Comparison of ENCODE assay signal across 9 mouse cellular contexts in the genomic region with DNA sequence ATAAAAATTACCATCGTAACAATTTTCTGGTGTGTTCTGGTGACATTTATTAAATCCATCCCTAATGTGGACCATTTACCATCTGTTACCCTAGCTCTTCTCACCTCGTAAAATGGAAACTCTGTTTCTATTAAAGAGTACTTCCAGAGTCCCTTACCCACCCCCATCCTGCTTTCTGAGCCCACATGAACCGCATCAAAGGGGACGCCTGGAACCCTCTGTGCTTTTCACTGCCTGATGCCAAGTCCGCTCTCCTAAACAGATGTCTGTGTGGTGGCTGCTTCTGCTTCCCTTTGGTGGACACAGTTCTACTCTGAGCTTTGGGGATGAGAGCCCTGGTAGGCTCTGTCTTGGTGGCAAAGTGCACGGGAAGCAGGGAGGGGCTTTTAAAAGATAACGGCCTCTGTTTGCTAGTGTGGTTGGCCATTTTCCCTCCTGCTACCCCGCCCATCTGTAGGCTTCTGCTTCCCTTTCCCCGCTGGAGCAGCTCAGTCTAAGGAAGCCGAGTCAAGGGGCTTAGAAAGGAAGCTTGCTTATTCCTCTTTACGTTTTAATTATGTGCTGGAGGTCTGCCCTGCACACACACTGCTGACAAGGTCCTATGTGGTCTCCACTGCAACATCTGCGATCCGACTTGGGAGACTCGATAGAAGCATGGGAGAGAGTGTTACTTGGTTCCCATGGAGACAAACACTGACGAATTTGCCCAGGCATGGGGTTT. TPM values are rescaled to one million over a fixed set of nuclear protein-coding genes. Genes with fewer than 3 reads are reported as not detected.
DNase-seq lines count a peak whose midpoint lies in the region; ATAC-seq lines count a peak whose summit lies in the region.
"Had no signal": no experiment of that assay in that cellular context is flagged by ENCODE, and none has a peak within 500 bp of the region (broad histone marks: within the 10 kb centered on the region; RNA-seq: fewer than 3 reads in every experiment).

No protein-coding gene starts in this region.

- no peak overlapping the region for H3K4me2 ChIP-seq in forebrain, embryonic 13.5 days
- H3K4me2 ChIP-seq in limb, embryonic 12.5 days, result peak overlapping the region; percentile 52
- H3K4me2 ChIP-seq in stomach, embryonic 14.5 days (replicated peaks; ENCODE audit: low read depth, low read length), result no peak overlapping the region

- no peak overlapping the region for H3K27ac ChIP-seq in forebrain, embryonic 13.5 days
- H3K27ac ChIP-seq in forebrain, embryonic 10.5 days, result no peak overlapping the region
- peak overlapping the region; percentile 87 for H3K27ac ChIP-seq in limb, embryonic 12.5 days
- no peak overlapping the region; the same call in 1 of the 2 replicates for H3K27ac ChIP-seq in stomach, embryonic 14.5 days (ENCODE audit: low read length)

- no peak for DNase-seq in forebrain, embryonic 10.5 days (ENCODE audit: extremely low spot score, low spot score)
- peak; percentile 42 to 58 for DNase-seq in right cerebral cortex, postnatal 10 days (ENCODE audit: low spot score in 2 of 2)
- no peak for DNase-seq in right cerebral cortex, adult 18-20 months
- DNase-seq in MN1 (ENCODE audit: low spot score), result no peak
- no peak for DNase-seq in cerebellum, postnatal 25 days
- DNase-seq: cerebellum, adult 2 months had no signal

- peak; percentile 53 for ATAC-seq in forebrain, embryonic 13.5 days
- peak; percentile 81 for ATAC-seq in limb, embryonic 12.5 days (ENCODE audit: insufficient number of reproducible peaks, insufficient read depth, low FRiP score, low TSS enrichment, low read depth)
- 0 out of 2 replicates have a peak, but pooled peaks have one; percentile 2 for ATAC-seq in stomach, embryonic 14.5 days (ENCODE audit: insufficient number of reproducible peaks, insufficient read depth, low FRiP score, low read depth)

- H3K36me3 ChIP-seq in forebrain, embryonic 13.5 days (ENCODE audit: poor library complexity, severe bottlenecking), result no peaks in the 10 kb centered on the region
- H3K36me3 ChIP-seq in forebrain, embryonic 10.5 days (replicated peaks), result 0 out of 2 replicates have a peak, but pooled peaks cover 9% of the 10 kb centered on the region
- H3K36me3 ChIP-seq in limb, embryonic 12.5 days, result peaks cover 39% of the 10 kb centered on the region
- H3K36me3 ChIP-seq in stomach, embryonic 14.5 days (ENCODE audit: control insufficient read depth, insufficient read depth, low read length), result peaks cover 4% of the 10 kb centered on the region; the same call in 1 of the 2 replicates

- H3K27me3 ChIP-seq in forebrain, embryonic 13.5 days, result no peaks in the 10 kb centered on the region
- no peaks in the 10 kb centered on the region for H3K27me3 ChIP-seq in forebrain, embryonic 10.5 days (ENCODE audit: poor library complexity, severe bottlenecking)
- peaks cover 22% of the 10 kb centered on the region for H3K27me3 ChIP-seq in limb, embryonic 12.5 days
- no peaks in the 10 kb centered on the region for H3K27me3 ChIP-seq in stomach, embryonic 14.5 days (ENCODE audit: control insufficient read depth, insufficient read depth, low read length)

- no peaks in the 10 kb centered on the region for H3K9me3 ChIP-seq in forebrain, embryonic 13.5 days (replicated peaks)
- H3K9me3 ChIP-seq in forebrain, embryonic 10.5 days, result no peaks in the 10 kb centered on the region
- H3K9me3 ChIP-seq in limb, embryonic 12.5 days, result no peaks in the 10 kb centered on the region
- H3K9me3 ChIP-seq in stomach, embryonic 14.5 days (ENCODE audit: control insufficient read depth, low read depth, low read length), result no peaks in the 10 kb centered on the region

- 40% methylated on average over 15 of the region's 15 CpGs for WGBS in forebrain, embryonic 13.5 days
- whole genome bisulfite sequencing in forebrain, embryonic 10.5 days, result 72% methylated on average over 15 of the region's 15 CpGs
- WGBS in limb, embryonic 12.5 days, result 10% methylated on average over 15 of the region's 15 CpGs
- 32% methylated on average over 15 of the region's 15 CpGs for WGBS in stomach, embryonic 14.5 days

- no peak overlapping the region for H3K4me3 ChIP-seq in forebrain, embryonic 13.5 days
- H3K4me3 ChIP-seq in forebrain, embryonic 10.5 days, result no peak overlapping the region
- peak overlapping the region; percentile 17; the same call in 1 of the 2 replicates for H3K4me3 ChIP-seq in limb, embryonic 12.5 days (replicated peaks)
- no peak overlapping the region for H3K4me3 ChIP-seq in stomach, embryonic 14.5 days (ENCODE audit: low read depth, low read length)

- peaks cover 24% of the 10 kb centered on the region for H3K4me1 ChIP-seq in forebrain, embryonic 13.5 days
- peaks cover 11% of the 10 kb centered on the region; the same call in 1 of the 2 replicates for H3K4me1 ChIP-seq in forebrain, embryonic 10.5 days
- H3K4me1 ChIP-seq in limb, embryonic 12.5 days (replicated peaks), result peaks cover 31% of the 10 kb centered on the region
- no peaks in the 10 kb centered on the region; the same call in 1 of the 2 replicates for H3K4me1 ChIP-seq in stomach, embryonic 14.5 days (ENCODE audit: control insufficient read depth, insufficient read depth, low read length)

- H3K9ac ChIP-seq in forebrain, embryonic 13.5 days, result no peak overlapping the region
- H3K9ac ChIP-seq in limb, embryonic 12.5 days (replicated peaks), result no peak overlapping the region; the same call in 1 of the 2 replicates
- no peak overlapping the region for H3K9ac ChIP-seq in stomach, embryonic 14.5 days (replicated peaks; ENCODE audit: low read depth, low read length)

RNA-seq across cellular contexts. Expression of gene P4ha2, which starts 26.9 kb away (rescaled TPM):
- 5.5 and 5.6 TPM in 2 replicates for polyA plus RNA-seq in forebrain, embryonic 13.5 days (2015; fragmentation: Nextera tagmentation; extraction: Ambion mirVana)
- polyA plus RNA-seq in forebrain, embryonic 10.5 days (2016; fragmentation: Nextera tagmentation; extraction: Ambion mirVana), result 15.9 and 19.7 TPM in 2 replicates
- 52.7 and 56.6 TPM in 2 replicates for polyA plus RNA-seq in limb, embryonic 12.5 days (2016; fragmentation: Nextera tagmentation; extraction: Ambion mirVana)
- polyA plus RNA-seq in stomach, embryonic 14.5 days (2014; fragmentation: Nextera tagmentation; extraction: Ambion mirVana), result 46.9 and 56.4 TPM in 2 replicates

RNA-seq across cellular contexts. Expression of gene Pdlim4, which starts 58.0 kb away (rescaled TPM):
- 36.2 and 38.3 TPM in 2 replicates for polyA plus RNA-seq in forebrain, embryonic 13.5 days (2015; fragmentation: Nextera tagmentation; extraction: Ambion mirVana)
- polyA plus RNA-seq in forebrain, embryonic 10.5 days (2016; fragmentation: Nextera tagmentation; extraction: Ambion mirVana), result 49.5 and 53.1 TPM in 2 replicates
- 188 and 205 TPM in 2 replicates for polyA plus RNA-seq in limb, embryonic 12.5 days (2016; fragmentation: Nextera tagmentation; extraction: Ambion mirVana)
- 71.1 and 76.7 TPM in 2 replicates for polyA plus RNA-seq in stomach, embryonic 14.5 days (2014; fragmentation: Nextera tagmentation; extraction: Ambion mirVana)

Comparison
In these comparisons a context has a peak if more than half of its experiments do, and no peak if none do; other contexts are left out.
1. DNase-seq: peak in right cerebral cortex, postnatal 10 days (2 of 2); none in forebrain, embryonic 10.5 days (single experiment), right cerebral cortex, adult 18-20 months (single experiment), MN1 (single experiment) and cerebellum, postnatal 25 days (0 of 2).
2. ATAC-seq: peak in every context shown above with its lines; median percentile 81 in limb, embryonic 12.5 days; 53 in forebrain, embryonic 13.5 days; 2 in stomach, embryonic 14.5 days.